Mouse (Mus musculus): Measurements from ENCODE around the gene H2al1h.
"Not testable (repeated sequence)": the region's sequence is repeated elsewhere in the genome, so short reads cannot be mapped to it uniquely, and the experiment has no call there.

DNA sequence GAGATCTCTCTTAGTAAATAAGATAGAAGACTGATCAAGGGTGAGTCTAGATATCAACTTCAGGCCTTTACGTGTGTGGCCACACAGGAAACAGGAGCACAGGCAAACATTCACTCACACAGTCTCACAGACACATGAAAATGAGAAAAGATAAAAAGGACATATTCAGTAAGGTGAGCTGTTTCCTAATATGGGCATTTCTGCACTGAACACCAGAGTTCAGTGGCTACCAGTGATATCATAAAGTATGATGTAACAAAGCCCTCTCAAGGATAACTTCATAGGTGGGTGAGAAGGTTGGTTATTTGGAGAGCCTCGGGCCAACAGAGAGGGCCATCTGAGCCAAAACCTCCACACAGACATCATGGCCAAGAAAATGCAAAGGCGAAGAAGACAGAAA is 22.3 kb upstream of the H2al1h start, which contains the start of gene H2al1a:
- TF ChIP-seq CTCF (IDR thresholded peaks at IDR 0.05; ENCODE audit: control insufficient read depth, insufficient read depth, low read length); POLR2A (IDR thresholded peaks at IDR 0.05; ENCODE audit: borderline replicate concordance, control insufficient read depth, low read depth, low read length): not testable (repeated sequence)
